Mouse (Mus musculus) stomach, postnatal 0 days (tissue): Measurements from ENCODE around the gene Wnt9b.

Experiments
- CTCF ChIP-seq: IDR thresholded peaks from 2 replicates; pipeline ENCODE4 v1.5.1; 2016; ENCODE audit warnings: antibody characterized with exemption, low read depth, mild to moderate bottlenecking, moderate library complexity
- EP300 ChIP-seq: optimal IDR thresholded peaks from 2 replicates; pipeline ENCODE3; 2016; ENCODE audit warnings: antibody characterized with exemption

DNA sequence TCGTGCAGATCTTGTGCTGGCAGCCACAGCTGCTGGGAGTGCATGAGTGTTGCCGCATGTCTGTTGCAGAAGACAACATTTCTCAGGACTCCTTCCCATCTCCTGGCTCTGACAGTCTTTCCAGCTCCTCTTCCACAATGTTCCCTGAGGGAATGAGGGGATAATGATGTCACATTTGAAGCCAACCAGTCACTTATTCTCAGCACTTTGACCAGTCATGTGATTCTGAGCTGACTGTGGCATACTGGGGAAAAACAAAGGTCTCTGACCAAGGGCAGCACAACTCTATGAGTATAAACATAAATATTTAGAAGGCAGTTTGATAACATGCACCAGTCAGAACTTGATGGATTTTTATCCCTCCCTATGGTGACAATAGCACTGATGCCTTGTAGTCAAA, 35.5 kb downstream of the Wnt9b start:
- TF ChIP-seq CTCF (no peak), EP300 (no peak)
